Mouse (Mus musculus) hindbrain, embryonic 14.5 days (tissue): Measurements from ENCODE around the gene Slc7a11. TPM values are rescaled to one million over a fixed set of nuclear protein-coding genes. Genes with fewer than 3 reads are reported as not detected.

Source experiments
- ATAC-seq: fragments of 200-750 bp; cut with Nextera tagmentation; 2 replicates; pipeline ENCODE4 v1.8.0; 2017; ENCODE audit warnings: moderate number of reproducible peaks, mild to moderate bottlenecking, moderate TSS enrichment, moderate library complexity; ENCODE audit not compliant: low FRiP score
- DNase-seq: peaks from one replicate; pipeline ENCODE4 v3.0.0-alpha.2; 2015; ENCODE audit warnings: low spot score
- H3K27ac ChIP-seq: fragments of 300-500 bp; sonication (generic); 2 replicates; pipeline ENCODE4 v1.5.1; 2014; ENCODE audit warnings: mild to moderate bottlenecking, moderate library complexity
- H3K27me3 ChIP-seq: fragments of 300-500 bp; sonication (generic); 2 replicates; pipeline ENCODE4 v1.6.1; 2014; ENCODE audit warnings: mild to moderate bottlenecking, low read length, mixed read lengths; ENCODE audit not compliant: control insufficient read depth, insufficient read depth
- H3K36me3 ChIP-seq: fragments of 300-500 bp; sonication (generic); replicated peaks from 2 replicates; pipeline ENCODE4 v1.6.1; 2014; ENCODE audit not compliant: control insufficient read depth, insufficient read depth
- H3K4me1 ChIP-seq: fragments of 300-500 bp; sonication (generic); replicated peaks from 2 replicates; pipeline ENCODE4 v1.6.1; 2014; ENCODE audit warnings: antibody characterized with exemption, low read length, mixed read lengths; ENCODE audit not compliant: control insufficient read depth, insufficient read depth
- H3K4me2 ChIP-seq: fragments of 300-500 bp; sonication (generic); replicated peaks from 2 replicates; pipeline ENCODE4 v1.6.1; 2014; ENCODE audit warnings: mild to moderate bottlenecking, moderate library complexity
- H3K4me3 ChIP-seq: fragments of 300-500 bp; sonication (generic); replicated peaks from 2 replicates; pipeline ENCODE4 v1.5.1; 2014; ENCODE audit warnings: mild to moderate bottlenecking, low read length
- H3K9ac ChIP-seq: fragments of 300-500 bp; sonication (generic); 2 replicates; pipeline ENCODE4 v1.6.1; 2014
- H3K9me3 ChIP-seq: fragments of 300-500 bp; sonication (generic); 2 replicates; pipeline ENCODE4 v1.6.1; 2016; ENCODE audit warnings: low read length; ENCODE audit not compliant: control insufficient read depth
- WGBS: fragments of 180-500 bp; shearing (Covaris S2); extraction: QIAGEN DNeasy Blood & Tissue Kit; methylation state at CpG from one replicate; pipeline ENCODE4 v1.1.7; 2014; 5-methylcytosine and 5-hydroxymethylcytosine counted together
- polyA plus RNA-seq: library from polyadenylated mRNA; unstranded; fragments of >200 nt; fragmentation: Nextera tagmentation; extraction: Ambion mirVana; gene quantifications from 2 replicates; pipeline ENCODE4 v1.2.1, GENCODE M21; 2014

The Slc7a11 gene
- polyA plus RNA-seq, 1 experiment from 2014 or later: 6.3 TPM

GRCm38 (mm10) chr3:50344411-50344810 is 99.0 kb downstream of the Slc7a11 start:
- DNase-seq (no peak), ATAC-seq (no peak)
- Histone ChIP-seq H3K36me3 (no peaks in the 10 kb centered on the region), H3K4me3 (no peak overlapping the region), H3K4me1 (no peaks in the 10 kb centered on the region), H3K9me3 (0 out of 2 replicates have a peak, but pooled peaks cover 5% of the 10 kb centered on the region), H3K27me3 (no peaks in the 10 kb centered on the region), H3K9ac (no peak overlapping the region), H3K4me2 (no peak overlapping the region), H3K27ac (no peak overlapping the region)
- WGBS: 96% methylated on average over 1 of the region's 1 CpGs

- DNase-seq: no peak
- Histone ChIP-seq H3K27me3 (no peaks in the 10 kb centered on the region), H3K4me2 (no peak overlapping the region), H3K4me1 (no peaks in the 10 kb centered on the region), H3K4me3 (no peak overlapping the region), H3K27ac (no peak overlapping the region), H3K9me3 (no peaks in the 10 kb centered on the region), H3K9ac (no peak overlapping the region), H3K36me3 (no peaks in the 10 kb centered on the region)
- ATAC-seq: no peak
- WGBS: 65% methylated on average over 8 of the region's 8 CpGs
These were observed 118.9 kb downstream of the Slc7a11 start for GRCm38 (mm10) chr3:50324524-50324923.

DNA sequence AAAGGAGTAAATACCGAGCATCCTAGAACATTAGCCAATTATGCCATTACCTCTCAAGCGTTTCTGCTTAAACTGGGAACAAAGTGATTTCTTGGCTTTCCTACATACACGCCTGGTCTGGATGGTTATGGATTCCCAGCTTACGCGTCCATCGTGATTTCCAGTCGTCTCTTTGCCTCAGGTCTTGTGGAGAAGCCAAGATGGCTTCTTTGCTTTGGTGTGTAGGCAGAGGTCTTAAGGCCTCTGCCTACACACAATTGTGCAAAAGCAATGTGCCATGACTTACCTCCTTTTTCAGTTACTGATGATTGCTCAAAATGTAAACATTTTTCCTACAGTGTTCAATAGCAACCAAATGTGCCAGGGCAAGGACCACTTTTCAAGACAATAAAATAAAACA is 119.5 kb downstream of the Slc7a11 start:
- Histone ChIP-seq H3K9me3 (no peaks in the 10 kb centered on the region), H3K27ac (no peak overlapping the region), H3K9ac (no peak overlapping the region), H3K36me3 (no peaks in the 10 kb centered on the region), H3K4me1 (no peaks in the 10 kb centered on the region), H3K4me2 (no peak overlapping the region), H3K27me3 (no peaks in the 10 kb centered on the region), H3K4me3 (no peak overlapping the region)
- DNase-seq (no peak), ATAC-seq (no peak)
- 90% methylated on average over 7 of the region's 7 CpGs for WGBS

- Histone ChIP-seq H3K36me3 (no peaks in the 10 kb centered on the region), H3K9ac (no peak overlapping the region), H3K27me3 (no peaks in the 10 kb centered on the region), H3K9me3 (no peaks in the 10 kb centered on the region), H3K4me1 (no peaks in the 10 kb centered on the region), H3K4me3 (no peak overlapping the region), H3K4me2 (no peak overlapping the region), H3K27ac (no peak overlapping the region)
- no peak for DNase-seq
- ATAC-seq: no peak
- WGBS: 87% methylated on average over 2 of the region's 2 CpGs
These were observed 122.6 kb downstream of the Slc7a11 start for GRCm38 (mm10) chr3:50320862-50321261.

- no peak for ATAC-seq
- Histone ChIP-seq H3K36me3 (no peaks in the 10 kb centered on the region), H3K27me3 (no peaks in the 10 kb centered on the region), H3K4me3 (no peak overlapping the region), H3K9me3 (no peaks in the 10 kb centered on the region), H3K4me2 (no peak overlapping the region), H3K4me1 (no peaks in the 10 kb centered on the region), H3K27ac (no peak overlapping the region), H3K9ac (no peak overlapping the region)
- WGBS: 61% methylated on average over 3 of the region's 3 CpGs
- DNase-seq: no peak
These were observed 125.3 kb downstream of the Slc7a11 start for GRCm38 (mm10) chr3:50318074-50318473.

- Histone ChIP-seq H3K36me3 (no peaks in the 10 kb centered on the region), H3K9ac (no peak overlapping the region)
These were observed 129.6 kb downstream of the Slc7a11 start for GRCm38 (mm10) chr3:50313816-50314215.

DNA sequence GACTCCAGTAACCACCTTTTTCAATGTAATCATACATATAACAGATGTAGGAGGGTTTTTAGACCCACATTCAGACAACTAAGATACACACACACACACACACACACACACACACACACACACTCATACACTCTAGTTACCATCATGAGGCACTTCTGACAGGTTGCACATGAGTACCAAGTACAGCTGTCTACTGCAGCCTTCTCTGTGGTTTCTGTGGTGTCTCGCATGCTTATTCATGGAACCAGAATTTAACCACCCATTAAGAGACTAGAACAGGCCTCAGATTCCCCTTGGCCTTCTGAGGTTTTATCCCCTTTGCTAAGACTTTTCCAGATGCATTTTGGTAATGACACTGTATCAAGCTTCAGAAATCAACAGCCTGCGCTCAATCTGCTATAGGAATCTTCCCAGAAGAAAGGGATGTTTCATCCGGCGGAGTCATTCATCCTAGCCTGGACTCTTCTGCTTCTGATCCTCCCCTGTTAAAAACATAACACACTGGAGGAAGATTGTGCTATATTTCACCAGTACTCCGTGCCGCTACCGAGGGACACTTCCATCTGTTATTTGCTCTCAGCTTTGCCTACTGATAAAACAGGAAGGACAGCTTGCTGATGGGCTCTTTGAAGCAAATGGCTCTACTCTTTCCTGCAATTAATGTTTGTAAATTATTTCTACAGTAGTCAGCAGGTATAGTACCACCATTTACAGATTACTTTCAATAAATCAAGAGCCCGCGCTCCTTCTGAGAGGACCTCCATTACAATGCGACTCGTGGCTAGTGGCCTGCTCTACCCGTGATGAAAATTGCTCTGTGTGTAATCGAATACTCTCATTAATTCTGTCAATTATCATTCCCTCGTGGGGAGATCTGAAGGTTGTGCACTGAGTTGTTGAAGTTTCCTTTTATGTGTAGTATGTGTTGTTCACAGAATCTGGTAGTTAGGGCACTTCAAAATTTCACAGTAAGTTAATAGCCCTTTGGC is 135.8 kb downstream of the Slc7a11 start:
- Histone ChIP-seq H3K9ac (no peak overlapping the region), H3K9me3 (no peaks in the 10 kb centered on the region), H3K36me3 (no peaks in the 10 kb centered on the region), H3K4me1 (0 out of 2 replicates have a peak, but pooled peaks cover 4% of the 10 kb centered on the region), H3K4me2 (no peak overlapping the region), H3K27me3 (no peaks in the 10 kb centered on the region), H3K4me3 (no peak overlapping the region), H3K27ac (peak overlapping the region; percentile 44; the same call in 1 of the 2 replicates)
- 68% methylated on average over 14 of the region's 14 CpGs for WGBS
- DNase-seq (no peak), ATAC-seq (peak; percentile 27; the same call in 1 of the 2 replicates)

More at GRCm38 (mm10) chr3:50313816-50314215, 129.6 kb downstream of the Slc7a11 start:
- Histone ChIP-seq H3K27me3 (no peaks in the 10 kb centered on the region), H3K4me3 (no peak overlapping the region), H3K4me1 (no peaks in the 10 kb centered on the region), H3K27ac (no peak overlapping the region), H3K4me2 (no peak overlapping the region), H3K9me3 (no peaks in the 10 kb centered on the region)
- DNase-seq (no peak), ATAC-seq (peak; percentile 55; the same call in 1 of the 2 replicates)
- 47% methylated on average over 3 of the region's 3 CpGs for WGBS

- Histone ChIP-seq H3K27me3 (no peaks in the 10 kb centered on the region), H3K9ac (no peak overlapping the region), H3K4me1 (0 out of 2 replicates have a peak, but pooled peaks cover 4% of the 10 kb centered on the region), H3K9me3 (no peaks in the 10 kb centered on the region), H3K4me2 (no peak overlapping the region), H3K36me3 (no peaks in the 10 kb centered on the region), H3K27ac (no peak overlapping the region), H3K4me3 (no peak overlapping the region)
- DNase-seq: no peak
- 0 out of 2 replicates have a peak, but pooled peaks have one; percentile 34 for ATAC-seq
- WGBS: 73% methylated on average over 8 of the region's 8 CpGs
These were observed 137.1 kb downstream of the Slc7a11 start for GRCm38 (mm10) chr3:50306334-50306733.

GRCm38 (mm10) chr3:50304137-50304536 is 139.3 kb downstream of the Slc7a11 start:
- Histone ChIP-seq H3K9ac (no peak overlapping the region), H3K27me3 (no peaks in the 10 kb centered on the region), H3K9me3 (no peaks in the 10 kb centered on the region), H3K27ac (no peak overlapping the region), H3K4me3 (no peak overlapping the region), H3K4me2 (no peak overlapping the region), H3K4me1 (peaks cover 12% of the 10 kb centered on the region; the same call in 1 of the 2 replicates), H3K36me3 (no peaks in the 10 kb centered on the region)
- DNase-seq (no peak), ATAC-seq (no peak)
- 54% methylated on average over 4 of the region's 4 CpGs for WGBS
